Mouse (Mus musculus) ES-Bruce4 (cell line): ENCODE results near the gene Stard3nl.

Experiments used
- CTCF ChIP-seq: IDR thresholded peaks from one replicate; pipeline ENCODE4 v1.8.1; 2011; ENCODE audit warnings: low read depth, low read length
- EP300 ChIP-seq: IDR thresholded peaks from 2 replicates; pipeline ENCODE4 v1.6.1; 2011; ENCODE audit warnings: low read depth, low read length; ENCODE audit not compliant: insufficient read depth
- POLR2A ChIP-seq: IDR thresholded peaks from one replicate; pipeline ENCODE4 v1.8.1; 2011; ENCODE audit warnings: low read length; ENCODE audit not compliant: insufficient read depth

- TF ChIP-seq CTCF = no peak
- no peak for TF ChIP-seq POLR2A
- no peak for TF ChIP-seq EP300
Observed at GRCm38 (mm10) chr13:19428076-19428475, 32.5 kb upstream of the Stard3nl start.
